Mouse (Mus musculus) E14TG2a.4 (cell line): Measurements from ENCODE around the gene Trpm3.

Source experiments
- CTCF ChIP-seq: conservative IDR thresholded peaks from 2 replicates; pipeline ENCODE4 v1.5.1; 2014; ENCODE audit warnings: low read length
- NANOG ChIP-seq: IDR thresholded peaks from 2 replicates; pipeline ENCODE4 v1.6.1; 2014; ENCODE audit warnings: borderline replicate concordance, low read length, mixed read lengths
- POU5F1 ChIP-seq: IDR thresholded peaks from 2 replicates; pipeline ENCODE4 v1.6.1; 2014; ENCODE audit warnings: low read length, borderline replicate concordance

GRCm38 (mm10) chr19:23018186-23018727, 879.4 kb downstream of the Trpm3 start:
- TF ChIP-seq CTCF (no peak), POU5F1 (no peak), NANOG (no peak)
